Mouse (Mus musculus): Measurements from ENCODE around the gene Ifnl2. TPM values are rescaled to one million over a fixed set of nuclear protein-coding genes. Genes with fewer than 3 reads are reported as not detected.

Ifnl2 gene
- total and polyA plus RNA-seq, 3 experiments, result not detected

GRCm38 (mm10) chr7:28495426-28495825 is 14.8 kb downstream of the Ifnl2 start:
- Histone ChIP-seq H3K4me2 (ENCODE audit: insufficient read depth, low read depth, poor library complexity, severe bottlenecking) (no peak overlapping the region), H3K9ac (ENCODE audit: insufficient read depth, low read depth) (no peak overlapping the region), H3K9me3 (replicated peaks; ENCODE audit: low read length) (peaks cover 3% of the 10 kb centered on the region), H3K27me3 (replicated peaks) (peaks cover 23% of the 10 kb centered on the region), H3K36me3 (replicated peaks in 1 of 2; ENCODE audit: control insufficient read depth in 1 of 2, insufficient read depth in 1 of 2, low read length in 1 of 2) (no peaks in the 10 kb centered on the region), H3K4me1 (ENCODE audit: control insufficient read depth in 1 of 2, insufficient read depth in 2 of 2) (peaks cover 3 to 4% of the 10 kb centered on the region in 2 experiments; a peak in 2 of 4 replicates), H3K79me2 (replicated peaks; ENCODE audit: control insufficient read depth, extremely low read depth, insufficient read depth, poor library complexity, severe bottlenecking) (no peaks in the 10 kb centered on the region), H3K27ac (ENCODE audit: insufficient read depth, low read depth) (no peak overlapping the region), H3K4me3 (replicated peaks in 1 of 3; ENCODE audit: low read depth in 2 of 3, low read length in 2 of 3, poor library complexity in 1 of 3) (no peak overlapping the region)
- in situ Hi-C loops (cut with MboI; ENCODE audit: low pct_ligation_motif_present, low pct_unique_long_range_greater_than_20kb, low sequenced_read_pairs) (loop anchor here (5.0 kb wide), 1 partner anchor 37 kb away; no protein-coding TSS in a partner anchor), dilution Hi-C loops (cut with MboI; ENCODE audit: extremely low pct_ligation_motif_present, extremely low pct_unique_long_range_greater_than_20kb, low sequenced_read_pairs) (no loop called here)
- no peak for TF ChIP-seq USF1 (IDR thresholded peaks at IDR 0.05; ENCODE audit: low read depth, low read length)
- no peak for TF ChIP-seq POLR2A (IDR thresholded peaks at IDR 0.05; ENCODE audit: low read depth, low read length)
- TF ChIP-seq BHLHE40 (IDR thresholded peaks at IDR 0.05; ENCODE audit: low read depth, low read length), result no peak
- no peak for TF ChIP-seq NRF1 (IDR thresholded peaks at IDR 0.05; ENCODE audit: low read depth, low read length)
- no peak for TF ChIP-seq ZNF384 (IDR thresholded peaks at IDR 0.05; ENCODE audit: low read depth, low read length)
- TF ChIP-seq ETS1 (conservative IDR thresholded peaks at IDR 0.05; ENCODE audit: low read depth, low read length), result no peak
- TF ChIP-seq ZMIZ1 (IDR thresholded peaks at IDR 0.05; ENCODE audit: low read depth, low read length), result no peak
- no peak for TF ChIP-seq POLR2AphosphoS2 (IDR thresholded peaks at IDR 0.05; ENCODE audit: low read depth, low read length)
- no peak for TF ChIP-seq USF2 (conservative IDR thresholded peaks at IDR 0.05; ENCODE audit: low read depth, low read length)
- no peak for TF ChIP-seq ELF1 (IDR thresholded peaks at IDR 0.05; ENCODE audit: low read depth, low read length)
- no peak for TF ChIP-seq MAX (IDR thresholded peaks at IDR 0.05; ENCODE audit: low read length)
- no peak for DNase-seq (ENCODE audit: extremely low read depth)

GRCm38 (mm10) chr7:28492310-28492709 is 17.9 kb downstream of the Ifnl2 start:
- Histone ChIP-seq H3K4me2 (ENCODE audit: insufficient read depth, low read depth, poor library complexity, severe bottlenecking) (no peak overlapping the region), H3K36me3 (replicated peaks in 1 of 2; ENCODE audit: control insufficient read depth in 1 of 2, insufficient read depth in 1 of 2, low read length in 1 of 2) (no peaks in the 10 kb centered on the region), H3K27ac (ENCODE audit: insufficient read depth, low read depth) (no peak overlapping the region), H3K4me3 (replicated peaks in 1 of 3; ENCODE audit: low read depth in 2 of 3, low read length in 2 of 3, poor library complexity in 1 of 3) (no peak overlapping the region), H3K9me3 (replicated peaks; ENCODE audit: low read length) (no peaks in the 10 kb centered on the region), H3K79me2 (replicated peaks; ENCODE audit: control insufficient read depth, extremely low read depth, insufficient read depth, poor library complexity, severe bottlenecking) (no peaks in the 10 kb centered on the region), H3K4me1 (ENCODE audit: control insufficient read depth in 1 of 2, insufficient read depth in 2 of 2) (peaks cover 6 to 18% of the 10 kb centered on the region in 2 experiments), H3K27me3 (replicated peaks) (peaks cover 11% of the 10 kb centered on the region), H3K9ac (ENCODE audit: insufficient read depth, low read depth) (no peak overlapping the region)
- dilution Hi-C loops (cut with MboI; ENCODE audit: extremely low pct_ligation_motif_present, extremely low pct_unique_long_range_greater_than_20kb, low sequenced_read_pairs), result no loop called here
- in situ Hi-C loops (cut with MboI; ENCODE audit: low pct_ligation_motif_present, low pct_unique_long_range_greater_than_20kb, low sequenced_read_pairs), result no loop called here
- TF ChIP-seq MAFK (IDR thresholded peaks at IDR 0.05; ENCODE audit: insufficient replicate concordance, low read length), result no peak
- TF ChIP-seq CTCF (conservative IDR thresholded peaks at IDR 0.05 in 1 of 2, IDR thresholded peaks at IDR 0.05 in 1 of 2; ENCODE audit: low read depth in 2 of 2, low read length in 2 of 2), result no peak
- no peak for TF ChIP-seq MYC (IDR thresholded peaks at IDR 0.05; ENCODE audit: low read depth, low read length)
- TF ChIP-seq IRF4 (IDR thresholded peaks at IDR 0.05; ENCODE audit: low read depth, low read length), result no peak
- no peak for DNase-seq (ENCODE audit: extremely low read depth)

- dilution Hi-C loops (cut with MboI; ENCODE audit: extremely low pct_ligation_motif_present, extremely low pct_unique_long_range_greater_than_20kb, low sequenced_read_pairs), result no loop called here
- DNase-seq (ENCODE audit: extremely low read depth), result no peak
Measured at GRCm38 (mm10) chr7:28490903-28491302, 19.4 kb downstream of the Ifnl2 start.

More at GRCm38 (mm10) chr7:28490903-28491302, 19.4 kb downstream of the Ifnl2 start:
- Histone ChIP-seq H3K9me3 (replicated peaks; ENCODE audit: low read length) (no peaks in the 10 kb centered on the region), H3K4me2 (ENCODE audit: insufficient read depth, low read depth, poor library complexity, severe bottlenecking) (no peak overlapping the region), H3K4me3 (replicated peaks in 1 of 3; ENCODE audit: low read depth in 2 of 3, low read length in 2 of 3, poor library complexity in 1 of 3) (no peak overlapping the region), H3K9ac (ENCODE audit: insufficient read depth, low read depth) (no peak overlapping the region), H3K27ac (ENCODE audit: insufficient read depth, low read depth) (no peak overlapping the region), H3K36me3 (replicated peaks in 1 of 2; ENCODE audit: control insufficient read depth in 1 of 2, insufficient read depth in 1 of 2, low read length in 1 of 2) (no peaks in the 10 kb centered on the region), H3K27me3 (replicated peaks) (peaks cover 14% of the 10 kb centered on the region), H3K4me1 (ENCODE audit: control insufficient read depth in 1 of 2, insufficient read depth in 2 of 2) (peaks cover 2 to 15% of the 10 kb centered on the region in 2 experiments), H3K79me2 (replicated peaks; ENCODE audit: control insufficient read depth, extremely low read depth, insufficient read depth, poor library complexity, severe bottlenecking) (no peaks in the 10 kb centered on the region)
- TF ChIP-seq ELF1 (IDR thresholded peaks at IDR 0.05; ENCODE audit: low read depth, low read length) (no peak), USF2 (conservative IDR thresholded peaks at IDR 0.05; ENCODE audit: low read depth, low read length) (no peak), HCFC1 (IDR thresholded peaks at IDR 0.05; ENCODE audit: low read depth, low read length) (no peak), RCOR1 (conservative IDR thresholded peaks at IDR 0.05; ENCODE audit: low read depth, low read length) (no peak), ETS1 (conservative IDR thresholded peaks at IDR 0.05; ENCODE audit: low read depth, low read length) (no peak), NRF1 (IDR thresholded peaks at IDR 0.05; ENCODE audit: low read depth, low read length) (no peak), TCF12 (IDR thresholded peaks at IDR 0.05; ENCODE audit: low read depth, low read length) (no peak), SIN3A (IDR thresholded peaks at IDR 0.05; ENCODE audit: low read length) (no peak), ZMIZ1 (IDR thresholded peaks at IDR 0.05; ENCODE audit: low read depth, low read length) (no peak), CHD1 (IDR thresholded peaks at IDR 0.05; ENCODE audit: low read depth, low read length) (no peak), KAT2A (IDR thresholded peaks at IDR 0.05; ENCODE audit: insufficient replicate concordance, low read length) (no peak), ZNF384 (IDR thresholded peaks at IDR 0.05; ENCODE audit: low read depth, low read length) (no peak), MAX (IDR thresholded peaks at IDR 0.05; ENCODE audit: low read length) (no peak)
- in situ Hi-C loops (cut with MboI; ENCODE audit: low pct_ligation_motif_present, low pct_unique_long_range_greater_than_20kb, low sequenced_read_pairs), result no loop called here
